Mouse (Mus musculus): ENCODE data around the gene Tbl3.

The Tbl3 gene

GRCm38 (mm10) chr17:24650070-24650616 lies 57.3 kb downstream of the Tbl3 start, which contains the start of gene Slc9a3r2:
TSS of gene Slc9a3r2 (minus strand) at chr17:24650327.
- TF ChIP-seq GATA4 (IDR thresholded peaks at IDR 0.05; ENCODE audit: insufficient replicate concordance, low read length) = no peak

GRCm38 (mm10) chr17:24649581-24650069 lies 57.8 kb downstream of the Tbl3 start:
- TF ChIP-seq GATA4 (IDR thresholded peaks at IDR 0.05; ENCODE audit: insufficient replicate concordance, low read length) = no peak

- no peak for TF ChIP-seq GATA4 (IDR thresholded peaks at IDR 0.05; ENCODE audit: insufficient replicate concordance, low read length)
These were observed 58.6 kb downstream of the Tbl3 start for GRCm38 (mm10) chr17:24648731-24649377.

Data from liver, adult (tissue).